Mouse (Mus musculus) cerebellum, adult 11-12 months (tissue): Measurements from ENCODE around the gene Grb2.

Experiments
- DNase-seq: peaks from one replicate; pipeline ENCODE4 v3.0.0; 2022

Grb2 gene

GRCm38 (mm10) chr11:115711133-115711532 lies 2.7 kb upstream of the Grb2 start:
- DNase-seq, result no peak

GRCm38 (mm10) chr11:115709829-115710559 lies 1.6 kb upstream of the Grb2 start:
- no peak for DNase-seq

- DNase-seq, result peak; percentile 71
These were observed 795 bp upstream of the Grb2 start for GRCm38 (mm10) chr11:115708956-115709828.

GRCm38 (mm10) chr11:115707313-115708208 lies 836 bp downstream of the Grb2 start:
- DNase-seq, result peak; percentile 76

GRCm38 (mm10) chr11:115706584-115706983 lies 1.8 kb downstream of the Grb2 start:
- DNase-seq, result no peak

- peak; percentile 11 for DNase-seq
These were observed 2.8 kb downstream of the Grb2 start for GRCm38 (mm10) chr11:115705561-115705960.

- no peak for DNase-seq
These were observed 3.7 kb downstream of the Grb2 start for GRCm38 (mm10) chr11:115704648-115705047.

GRCm38 (mm10) chr11:115703466-115703865 lies 4.9 kb downstream of the Grb2 start:
- DNase-seq, result peak; percentile 28

GRCm38 (mm10) chr11:115698986-115699728 lies 9.2 kb downstream of the Grb2 start:
- peak; percentile 90 for DNase-seq

GRCm38 (mm10) chr11:115697722-115698121 lies 10.7 kb downstream of the Grb2 start:
- DNase-seq, result no peak

- no peak for DNase-seq
These were observed 11.3 kb downstream of the Grb2 start for GRCm38 (mm10) chr11:115697091-115697490.

GRCm38 (mm10) chr11:115696471-115696870 lies 11.9 kb downstream of the Grb2 start:
- no peak for DNase-seq

GRCm38 (mm10) chr11:115693979-115694578 lies 14.3 kb downstream of the Grb2 start:
- DNase-seq, result no peak

GRCm38 (mm10) chr11:115692800-115693199 lies 15.6 kb downstream of the Grb2 start:
- no peak for DNase-seq

GRCm38 (mm10) chr11:115691976-115692375 lies 16.4 kb downstream of the Grb2 start:
- DNase-seq, result no peak

GRCm38 (mm10) chr11:115691511-115691910 lies 16.9 kb downstream of the Grb2 start:
- DNase-seq, result peak; percentile 11

GRCm38 (mm10) chr11:115691013-115691412 lies 17.4 kb downstream of the Grb2 start:
- no peak for DNase-seq

GRCm38 (mm10) chr11:115690356-115690755 lies 18.0 kb downstream of the Grb2 start:
- no peak for DNase-seq

GRCm38 (mm10) chr11:115689137-115689915 lies 19.1 kb downstream of the Grb2 start:
- peak; percentile 8 for DNase-seq

GRCm38 (mm10) chr11:115686369-115686768 lies 22.0 kb downstream of the Grb2 start:
- no peak for DNase-seq

- no peak for DNase-seq
These were observed 22.4 kb downstream of the Grb2 start for GRCm38 (mm10) chr11:115685954-115686353.
